Mouse (Mus musculus) thymus, postnatal 10 days (tissue): Measurements from ENCODE around the gene Rnf135.
"Not testable (repeated sequence)": the region's sequence is repeated elsewhere in the genome, so short reads cannot be mapped to it uniquely, and the experiment has no call there.

Experiments
- DNase-seq, 2 experiments: peaks; one replicate each; pipeline ENCODE4 v3.0.0; 2021; ENCODE audit warnings: low spot score in 2 of 2

Gene Rnf135

DNA sequence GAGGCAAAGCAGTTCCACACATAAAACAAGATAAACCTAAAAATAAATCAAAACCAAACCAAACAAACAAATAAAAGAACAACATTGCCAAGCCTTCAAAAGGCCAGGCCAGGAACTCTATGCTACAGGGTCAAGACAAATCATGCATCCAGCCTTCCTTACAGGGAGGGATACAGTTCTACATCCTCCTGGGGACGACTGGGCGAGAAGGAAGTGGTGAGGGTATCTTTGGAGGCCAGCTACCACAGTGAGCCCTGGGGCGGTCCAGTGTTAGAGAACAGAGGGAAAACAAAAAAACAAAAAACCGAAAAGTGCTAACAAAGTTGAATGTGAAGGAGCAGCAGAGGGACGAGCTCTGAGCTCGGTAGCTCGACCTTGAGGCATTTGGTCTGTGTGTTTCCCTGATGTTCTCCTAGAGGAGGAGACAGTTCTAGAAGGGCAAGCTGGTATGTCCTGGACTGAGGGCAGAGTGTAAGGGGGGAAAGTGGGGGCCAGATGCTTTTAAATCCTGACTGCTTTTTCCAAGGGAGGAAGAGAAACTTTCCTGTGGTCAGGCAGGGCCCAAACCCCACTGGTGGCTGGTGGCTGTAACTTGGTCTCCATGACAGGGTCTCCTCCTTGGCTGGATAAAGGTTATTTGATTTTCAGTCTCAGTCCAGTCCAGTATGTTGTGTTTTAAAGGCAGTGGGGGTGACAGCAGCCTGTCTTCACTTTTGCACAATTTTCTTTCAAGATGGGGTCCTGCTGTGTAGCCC lies 20.1 kb upstream of the Rnf135 start:
- DNase-seq: no peak

- DNase-seq: no peak
Observed at GRCm38 (mm10) chr11:80164224-80164623, 19.4 kb upstream of the Rnf135 start.

DNA sequence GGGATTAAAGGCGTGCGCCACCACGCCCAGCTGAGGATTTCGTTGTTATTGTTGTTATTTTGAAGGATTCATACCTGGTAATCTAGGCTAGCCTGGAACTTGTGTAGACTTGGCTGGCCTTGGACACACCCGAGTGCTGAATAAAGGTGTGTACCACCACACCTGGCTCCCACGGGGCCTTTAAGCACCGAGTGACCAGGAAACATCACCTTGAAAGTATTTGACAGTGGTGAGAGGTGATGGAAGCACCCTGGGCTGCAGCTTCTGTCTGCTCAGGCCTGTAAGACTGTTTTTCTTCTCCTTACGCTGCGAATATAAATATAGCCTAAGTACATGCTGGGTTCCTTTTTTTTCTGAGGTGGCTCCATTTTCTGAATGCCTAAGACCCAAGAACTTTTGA lies 15.5 kb upstream of the Rnf135 start:
- no peak for DNase-seq

GRCm38 (mm10) chr11:80168611-80169249 lies 14.9 kb upstream of the Rnf135 start:
- no peak for DNase-seq

DNA sequence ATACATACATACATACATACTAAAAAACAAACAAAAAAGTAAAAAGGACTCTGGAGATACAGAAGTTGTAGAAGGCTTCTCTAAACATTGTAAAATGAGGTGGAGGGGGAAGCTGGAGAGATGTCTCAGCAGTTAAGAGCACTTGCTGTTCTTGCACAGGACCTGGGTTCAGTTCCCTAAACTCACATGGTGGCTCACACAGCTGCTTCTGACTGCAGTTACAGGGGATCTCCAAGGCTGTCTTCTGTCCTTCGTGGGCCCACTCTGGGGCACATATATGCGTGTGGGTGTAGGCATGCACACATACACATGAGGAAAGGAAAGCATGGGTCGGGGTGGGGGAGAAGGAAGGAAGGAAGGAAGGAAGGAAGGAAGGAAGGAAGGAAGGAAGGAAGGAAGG lies 14.0 kb upstream of the Rnf135 start:
- DNase-seq: no peak

DNA sequence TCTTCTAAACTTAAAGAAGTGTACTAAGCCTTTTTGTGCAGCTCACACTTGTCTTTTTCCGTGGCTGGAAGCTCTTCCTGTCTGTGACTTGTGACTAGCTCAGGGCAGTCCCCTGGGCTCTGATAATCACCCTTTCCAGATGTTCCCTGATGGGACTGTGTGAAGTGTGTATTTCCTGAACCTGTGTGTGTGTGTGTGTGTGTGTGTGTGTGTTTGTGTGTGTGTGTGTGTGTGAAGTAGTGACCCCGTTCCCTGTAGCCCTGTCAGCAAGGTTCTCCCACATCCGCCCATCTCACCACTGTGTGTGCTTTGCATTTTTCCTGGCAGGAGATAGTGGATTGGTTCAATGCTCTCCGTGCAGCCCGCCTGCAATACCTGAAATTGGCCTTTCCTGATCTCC lies 13.3 kb upstream of the Rnf135 start:
- DNase-seq: no peak

DNA sequence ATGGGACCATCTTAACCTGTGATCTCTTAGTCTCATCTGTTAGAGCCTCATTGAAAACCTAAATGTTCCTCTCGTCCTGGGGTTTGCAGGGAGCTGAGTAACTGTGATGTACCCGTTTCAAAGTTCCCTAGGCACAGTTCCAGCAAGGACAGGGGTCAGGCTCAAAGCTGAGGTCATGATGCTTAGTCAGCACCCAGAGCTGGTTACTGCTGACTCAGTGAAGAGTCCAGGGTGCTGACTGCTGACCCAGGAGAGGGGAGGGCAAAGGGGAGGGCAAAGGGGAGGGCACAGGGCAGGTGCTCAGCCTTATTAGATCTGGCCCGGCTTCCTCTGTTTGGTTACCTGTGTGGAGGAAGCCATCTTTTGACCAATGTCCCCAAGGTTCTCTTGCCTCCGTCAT lies 11.8 kb upstream of the Rnf135 start:
- no peak for DNase-seq

- no peak for DNase-seq
Observed at GRCm38 (mm10) chr11:80173963-80174670, 9.5 kb upstream of the Rnf135 start.

GRCm38 (mm10) chr11:80176911-80177895 lies 6.4 kb upstream of the Rnf135 start:
- no peak for DNase-seq

DNA sequence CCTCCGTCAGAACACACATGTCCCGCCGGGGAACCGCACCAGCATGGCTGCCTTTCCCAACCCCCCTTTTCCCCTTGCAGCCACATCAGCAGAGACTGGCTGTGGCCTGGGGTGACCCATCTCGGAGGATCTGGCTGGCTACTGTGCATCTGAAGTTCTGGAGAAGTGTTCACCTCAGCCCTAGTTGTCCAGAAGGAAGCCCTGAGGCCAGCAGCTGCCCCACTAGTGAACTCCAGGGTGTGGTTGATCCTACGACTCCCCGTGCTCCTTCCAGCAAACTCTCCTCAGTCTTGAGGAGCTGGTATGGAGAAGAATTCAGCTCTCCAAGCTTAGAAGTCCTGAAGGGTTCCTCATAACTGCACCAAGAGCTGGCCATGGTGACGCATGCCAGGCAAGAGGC lies 5.3 kb upstream of the Rnf135 start:
- no peak for DNase-seq

DNA sequence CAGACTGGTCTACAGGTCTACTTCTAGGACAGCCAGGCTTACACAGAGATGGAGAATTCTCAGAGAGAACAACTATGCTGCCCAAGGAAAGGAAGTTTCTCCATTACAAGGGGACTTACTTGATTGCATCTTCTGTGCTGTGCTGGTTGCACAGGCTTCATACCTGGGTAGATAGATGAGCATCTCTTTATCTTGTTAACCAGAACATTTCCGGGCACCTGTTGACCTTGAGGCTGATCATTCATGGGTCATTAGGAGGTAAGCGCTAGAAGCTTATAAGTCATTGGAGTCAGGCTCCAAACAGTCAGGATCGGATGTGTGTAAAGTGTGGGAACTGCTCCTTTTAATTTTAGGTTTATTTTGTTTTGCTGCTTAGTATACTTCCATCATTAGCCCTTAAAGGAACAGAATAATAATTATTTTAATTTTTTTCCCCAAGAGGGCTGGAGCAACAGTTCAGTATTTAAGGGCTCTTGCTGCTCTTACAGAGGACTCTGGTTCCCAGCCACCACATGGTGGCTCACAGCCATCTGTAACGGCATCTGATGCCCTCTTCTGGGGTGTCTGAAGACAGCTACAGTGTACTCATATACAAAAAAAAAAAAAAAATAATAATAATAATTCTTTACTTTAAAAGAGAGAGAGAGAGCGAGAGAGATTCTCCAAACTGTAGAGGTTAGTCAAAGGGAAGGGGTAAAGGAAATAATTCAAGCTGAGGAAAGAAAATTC lies 2.5 kb upstream of the Rnf135 start:
- DNase-seq: no peak

DNA sequence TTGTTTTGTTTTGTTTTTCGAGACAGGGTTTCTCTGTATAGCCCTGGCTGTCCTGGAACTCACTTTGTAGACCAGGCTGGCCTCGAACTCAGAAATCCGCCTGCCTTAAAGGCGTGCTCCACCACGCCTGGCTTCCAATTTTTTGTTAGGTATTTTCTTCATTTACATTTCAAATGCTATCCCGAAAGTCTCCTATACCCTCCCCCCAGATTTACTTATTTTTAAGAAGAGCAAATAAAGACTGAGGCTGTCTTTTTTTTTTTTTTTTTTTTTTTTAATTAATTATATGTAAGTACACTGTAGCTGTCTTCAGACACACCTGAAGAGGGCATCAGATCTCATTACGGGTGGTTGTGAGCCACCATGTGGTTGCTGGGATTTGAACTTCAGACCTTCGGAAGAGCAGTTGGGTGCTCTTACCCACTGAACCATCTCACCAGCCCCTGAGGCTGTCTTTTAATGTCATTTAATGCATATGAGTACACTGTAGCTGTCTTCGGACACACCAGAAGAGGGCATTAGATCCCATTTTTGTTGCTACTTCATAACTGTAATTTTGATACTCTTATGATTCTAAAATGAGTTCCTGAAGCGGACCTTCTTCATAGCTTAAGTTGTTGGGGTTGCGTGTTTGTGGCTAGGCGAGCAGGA lies 472 bp upstream of the Rnf135 start:
- not testable (repeated sequence) for DNase-seq

GRCm38 (mm10) chr11:80184531-80185071 lies 950 bp downstream of the Rnf135 start:
- DNase-seq: no peak

DNA sequence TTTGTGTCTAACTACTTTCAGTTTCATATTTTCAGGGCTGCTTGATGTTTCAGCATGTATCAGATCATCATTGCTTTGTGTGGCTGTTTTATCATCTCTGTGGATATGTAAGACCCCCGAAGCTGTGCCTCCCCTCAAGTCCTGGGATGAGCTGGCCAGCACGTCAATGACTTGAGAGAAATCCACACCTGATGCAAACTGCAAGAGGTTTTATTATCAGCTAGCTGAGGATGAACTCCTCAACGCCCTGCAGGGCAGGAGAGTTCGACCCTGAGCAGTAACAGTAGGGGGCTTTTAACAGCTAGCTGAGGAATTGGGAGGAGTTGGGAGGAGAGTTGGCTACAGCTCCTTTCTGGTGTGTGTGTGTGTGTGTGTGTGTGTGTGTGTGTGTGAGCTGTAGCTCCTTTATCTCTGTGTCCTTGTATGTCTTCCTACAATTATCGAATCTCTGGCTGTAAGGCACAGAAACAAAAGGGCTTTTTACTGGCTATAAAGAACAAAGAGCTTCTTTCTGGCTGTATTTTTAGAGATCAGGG lies 1.9 kb downstream of the Rnf135 start:
- not testable (repeated sequence) for DNase-seq

DNA sequence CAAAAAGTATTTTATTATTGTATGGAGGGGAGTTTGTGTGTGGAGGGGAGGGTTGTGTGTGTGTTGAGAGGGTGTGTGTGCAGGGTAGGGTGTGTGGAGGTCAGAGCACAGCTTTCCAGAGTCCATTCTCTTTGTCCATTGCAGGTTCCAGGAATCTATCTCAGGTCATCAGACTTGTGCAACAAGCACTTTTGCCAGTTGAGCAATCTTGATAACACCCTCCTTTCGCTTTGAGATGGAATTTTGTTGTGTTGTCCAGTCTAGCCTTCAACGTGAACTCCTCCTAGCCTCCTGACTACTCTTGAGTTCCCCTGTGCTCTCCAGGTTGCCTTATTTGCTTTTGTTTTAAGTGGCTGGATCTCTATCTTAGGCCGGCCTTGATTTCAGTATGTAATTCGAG lies 6.6 kb downstream of the Rnf135 start:
- no peak for DNase-seq

- DNase-seq: no peak
Observed at GRCm38 (mm10) chr11:80193827-80194226, 10.2 kb downstream of the Rnf135 start.

GRCm38 (mm10) chr11:80196351-80196750 lies 12.7 kb downstream of the Rnf135 start:
- DNase-seq: no peak

DNA sequence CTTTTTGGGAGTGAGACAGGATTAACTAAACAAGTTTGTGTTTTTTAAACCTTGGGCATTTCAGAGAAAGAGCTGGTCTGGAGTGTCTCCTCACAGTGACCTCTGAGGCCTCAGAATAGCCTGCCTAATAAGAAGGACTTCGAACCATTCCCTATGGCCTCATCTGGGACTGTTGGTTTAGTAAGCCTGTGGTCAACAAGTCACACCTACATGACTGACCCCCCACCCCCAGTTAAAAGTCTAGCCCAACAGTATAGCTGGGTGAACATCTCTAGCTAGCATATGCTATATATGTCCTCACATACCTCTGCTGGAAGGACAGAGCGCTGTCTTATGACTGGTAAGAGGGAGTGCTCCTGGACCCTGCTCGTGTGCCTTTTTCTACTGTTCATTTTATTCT lies 15.7 kb downstream of the Rnf135 start:
- DNase-seq: no peak

GRCm38 (mm10) chr11:80199773-80200172 lies 16.1 kb downstream of the Rnf135 start:
- DNase-seq: no peak

- peak in 1 of 2 experiments; percentile 34 for DNase-seq
Observed at GRCm38 (mm10) chr11:80200326-80200725, 16.7 kb downstream of the Rnf135 start.
